In genomic region chr3:108178756-108179715, GRCm38 (mm10) we compare ENCODE assay signal across 13 mouse cellular contexts. TPM values are rescaled to one million over a fixed set of nuclear protein-coding genes. Genes with fewer than 3 reads are reported as not detected.
A peak's percentile ranks its signal among the peaks of the same experiment; 100 is the strongest.
DNase-seq lines count a peak whose midpoint lies in the region; ATAC-seq and TF ChIP-seq lines count a peak whose summit lies in the region.
"Had no signal": no experiment of that assay in that cellular context is flagged by ENCODE, and none has a peak within 500 bp of the region (broad histone marks: within the 10 kb centered on the region; RNA-seq: fewer than 3 reads in every experiment).

No protein-coding gene starts in this region.

- H3K9ac ChIP-seq in kidney, postnatal 0 days (ENCODE audit: low read depth, low read length), result no peak overlapping the region
- no peak overlapping the region for H3K9ac ChIP-seq in kidney, embryonic 16.5 days (replicated peaks; ENCODE audit: low read length)
- no peak overlapping the region for H3K9ac ChIP-seq in lung, postnatal 0 days (replicated peaks; ENCODE audit: low read depth)
- H3K9ac ChIP-seq in intestine, embryonic 14.5 days (ENCODE audit: low read length), result no peak overlapping the region
- H3K9ac ChIP-seq in stomach, postnatal 0 days (ENCODE audit: low read length), result no peak overlapping the region

- 62% methylated on average over 7 of the region's 7 CpGs for WGBS in kidney, postnatal 0 days
- 66% methylated on average over 7 of the region's 7 CpGs for WGBS in kidney, embryonic 16.5 days
- 37% methylated on average over 7 of the region's 7 CpGs for WGBS in lung, postnatal 0 days
- 54% methylated on average over 7 of the region's 7 CpGs for WGBS in intestine, embryonic 14.5 days
- 39% methylated on average over 7 of the region's 7 CpGs for WGBS in stomach, postnatal 0 days

- 0 out of 2 replicates have a peak, but pooled peaks cover 3% of the 10 kb centered on the region for H3K4me1 ChIP-seq in kidney, postnatal 0 days (replicated peaks; ENCODE audit: insufficient read depth, low read length)
- peaks cover 16% of the 10 kb centered on the region for H3K4me1 ChIP-seq in kidney, embryonic 16.5 days (ENCODE audit: insufficient read depth, low read length)
- H3K4me1 ChIP-seq in lung, postnatal 0 days (ENCODE audit: insufficient read depth, low read depth, low read length), result no peaks in the 10 kb centered on the region
- H3K4me1 ChIP-seq in intestine, embryonic 14.5 days (replicated peaks; ENCODE audit: control insufficient read depth, insufficient read depth, low read length), result peaks cover 11% of the 10 kb centered on the region
- H3K4me1 ChIP-seq in stomach, postnatal 0 days (replicated peaks; ENCODE audit: control insufficient read depth, insufficient read depth), result no peaks in the 10 kb centered on the region

- TF ChIP-seq EP300 in lung, postnatal 0 days (IDR thresholded peaks at IDR 0.05), result no peak
- no peak for TF ChIP-seq EP300 in stomach, postnatal 0 days (optimal IDR thresholded peaks at IDR 0.05)

- H3K36me3 ChIP-seq in kidney, postnatal 0 days (ENCODE audit: insufficient read depth, low read length), result no peaks in the 10 kb centered on the region
- H3K36me3 ChIP-seq in kidney, embryonic 16.5 days (ENCODE audit: insufficient read depth, low read length), result no peaks in the 10 kb centered on the region
- no peaks in the 10 kb centered on the region for H3K36me3 ChIP-seq in lung, postnatal 0 days (ENCODE audit: insufficient read depth, low read length)
- no peaks in the 10 kb centered on the region for H3K36me3 ChIP-seq in intestine, embryonic 14.5 days (ENCODE audit: control insufficient read depth, insufficient read depth, low read length)
- no peaks in the 10 kb centered on the region for H3K36me3 ChIP-seq in stomach, postnatal 0 days (ENCODE audit: control insufficient read depth, insufficient read depth, low read length)
- H3K36me3 ChIP-seq: heart, embryonic 10.5 days; hindbrain, embryonic 10.5 days had no signal

- H3K4me2 ChIP-seq in kidney, postnatal 0 days (ENCODE audit: low read length), result no peak overlapping the region
- no peak overlapping the region for H3K4me2 ChIP-seq in kidney, embryonic 16.5 days (replicated peaks; ENCODE audit: low read depth, low read length)
- no peak overlapping the region for H3K4me2 ChIP-seq in lung, postnatal 0 days (replicated peaks; ENCODE audit: low read depth, low read length)
- H3K4me2 ChIP-seq in intestine, embryonic 14.5 days (ENCODE audit: low read length), result no peak overlapping the region
- H3K4me2 ChIP-seq in stomach, postnatal 0 days (replicated peaks; ENCODE audit: low read depth), result no peak overlapping the region

- ATAC-seq in kidney, postnatal 0 days (replicated peaks; ENCODE audit: low FRiP score, low read depth), result no peak
- no peak; the same call in 1 of the 2 replicates for ATAC-seq in kidney, embryonic 16.5 days (ENCODE audit: low FRiP score, low TSS enrichment)
- peak; percentile 86 for ATAC-seq in lung, postnatal 0 days
- 0 out of 2 replicates have a peak, but pooled peaks have one; percentile 43 for ATAC-seq in intestine, embryonic 14.5 days (replicated peaks; ENCODE audit: low FRiP score, low TSS enrichment, low read depth)
- peak; percentile 86 for ATAC-seq in stomach, postnatal 0 days (ENCODE audit: low FRiP score, low TSS enrichment)
- ATAC-seq: forebrain, embryonic 16.5 days had no signal

- no peak overlapping the region for H3K4me3 ChIP-seq in kidney, postnatal 0 days (replicated peaks; ENCODE audit: low read depth, low read length)
- no peak overlapping the region for H3K4me3 ChIP-seq in kidney, embryonic 16.5 days (ENCODE audit: low read length)
- H3K4me3 ChIP-seq in lung, postnatal 0 days (ENCODE audit: low read depth, low read length), result no peak overlapping the region
- H3K4me3 ChIP-seq in intestine, embryonic 14.5 days (ENCODE audit: low read depth, low read length), result no peak overlapping the region
- H3K4me3 ChIP-seq in stomach, postnatal 0 days (ENCODE audit: low read depth, low read length), result no peak overlapping the region
- H3K4me3 ChIP-seq: heart, embryonic 10.5 days; hindbrain, embryonic 10.5 days had no signal

- H3K9me3 ChIP-seq in kidney, postnatal 0 days (replicated peaks; ENCODE audit: low read length), result no peaks in the 10 kb centered on the region
- no peaks in the 10 kb centered on the region for H3K9me3 ChIP-seq in kidney, embryonic 16.5 days (ENCODE audit: low read length)
- H3K9me3 ChIP-seq in lung, postnatal 0 days (ENCODE audit: low read length), result no peaks in the 10 kb centered on the region
- H3K9me3 ChIP-seq in intestine, embryonic 14.5 days (ENCODE audit: control insufficient read depth, low read length), result no peaks in the 10 kb centered on the region
- no peaks in the 10 kb centered on the region for H3K9me3 ChIP-seq in stomach, postnatal 0 days (ENCODE audit: control insufficient read depth, low read length)
- H3K9me3 ChIP-seq: heart, embryonic 10.5 days; hindbrain, embryonic 10.5 days had no signal

- no peak for TF ChIP-seq CTCF in kidney, postnatal 0 days (IDR thresholded peaks at IDR 0.05; ENCODE audit: low read depth)
- peak; percentile 38 for TF ChIP-seq CTCF in lung, postnatal 0 days (IDR thresholded peaks at IDR 0.05)
- TF ChIP-seq CTCF in stomach, postnatal 0 days (IDR thresholded peaks at IDR 0.05; ENCODE audit: low read depth), result peak; percentile 40

- H3K27ac ChIP-seq in kidney, postnatal 0 days, result no peak overlapping the region
- no peak overlapping the region for H3K27ac ChIP-seq in kidney, embryonic 16.5 days (ENCODE audit: low read length)
- peak overlapping the region; percentile 23; the same call in 1 of the 2 replicates for H3K27ac ChIP-seq in lung, postnatal 0 days (ENCODE audit: low read length)
- no peak overlapping the region for H3K27ac ChIP-seq in intestine, embryonic 14.5 days (ENCODE audit: low read depth)
- H3K27ac ChIP-seq in stomach, postnatal 0 days (replicated peaks), result no peak overlapping the region
- H3K27ac ChIP-seq: heart, embryonic 10.5 days; hindbrain, embryonic 10.5 days had no signal

- peak; percentile 56 for DNase-seq in kidney, postnatal 0 days (ENCODE audit: low spot score)
- peak; percentile 62 for DNase-seq in lung, postnatal 0 days (ENCODE audit: low spot score)
- no peak for DNase-seq in lung, postnatal 14 days
- DNase-seq in intestine, embryonic 14.5 days (ENCODE audit: low spot score), result peak; percentile 55
- DNase-seq in stomach, postnatal 0 days (ENCODE audit: low spot score), result peak; percentile 51
- DNase-seq in ovary, postnatal 14 days (ENCODE audit: low spot score), result no peak
- DNase-seq: cerebellum, adult 9-11 months; kidney, postnatal 36 days; lung, postnatal 36 days had no signal

- no peaks in the 10 kb centered on the region for H3K27me3 ChIP-seq in kidney, postnatal 0 days (ENCODE audit: insufficient read depth, low read length)
- H3K27me3 ChIP-seq in kidney, embryonic 16.5 days (ENCODE audit: insufficient read depth, low read length), result no peaks in the 10 kb centered on the region
- no peaks in the 10 kb centered on the region; the same call in 1 of the 2 replicates for H3K27me3 ChIP-seq in lung, postnatal 0 days (replicated peaks; ENCODE audit: insufficient read depth, low read length)
- H3K27me3 ChIP-seq in intestine, embryonic 14.5 days (replicated peaks; ENCODE audit: control insufficient read depth, insufficient read depth, low read length), result 0 out of 2 replicates have a peak, but pooled peaks cover 2% of the 10 kb centered on the region
- H3K27me3 ChIP-seq in stomach, postnatal 0 days (ENCODE audit: control insufficient read depth, insufficient read depth, low read length), result no peaks in the 10 kb centered on the region

RNA-seq across cellular contexts. Expression of gene Amigo1, which starts 7.1 kb away (rescaled TPM):
- polyA plus RNA-seq in kidney, postnatal 0 days (2015; fragmentation: Nextera tagmentation; extraction: Ambion mirVana), result 4.2 and 5.4 TPM in 2 replicates
- polyA plus RNA-seq in kidney, embryonic 16.5 days (2015; fragmentation: Nextera tagmentation; extraction: Ambion mirVana), result 5.4 and 5.8 TPM in 2 replicates
- polyA plus RNA-seq in lung, postnatal 0 days (2015; fragmentation: Nextera tagmentation; extraction: Ambion mirVana), result 4.6 TPM in 2 replicates
- polyA plus RNA-seq in intestine, embryonic 14.5 days (2014; fragmentation: Nextera tagmentation; extraction: Ambion mirVana), result 3.0 and 3.5 TPM in 2 replicates
- polyA plus RNA-seq in stomach, postnatal 0 days (2015; fragmentation: Nextera tagmentation; extraction: Ambion mirVana), result 3.0 and 3.5 TPM in 2 replicates

RNA-seq across cellular contexts. Expression of gene Cyb561d1, which starts 22.0 kb away (rescaled TPM):
- 3.1 and 3.4 TPM in 2 replicates for polyA plus RNA-seq in kidney, postnatal 0 days (2015; fragmentation: Nextera tagmentation; extraction: Ambion mirVana)
- polyA plus RNA-seq in kidney, embryonic 16.5 days (2015; fragmentation: Nextera tagmentation; extraction: Ambion mirVana), result 3.4 and 3.9 TPM in 2 replicates
- polyA plus RNA-seq in lung, postnatal 0 days (2015; fragmentation: Nextera tagmentation; extraction: Ambion mirVana), result 4.8 and 4.9 TPM in 2 replicates
- polyA plus RNA-seq in intestine, embryonic 14.5 days (2014; fragmentation: Nextera tagmentation; extraction: Ambion mirVana), result 2.3 and 2.6 TPM in 2 replicates
- polyA plus RNA-seq in stomach, postnatal 0 days (2015; fragmentation: Nextera tagmentation; extraction: Ambion mirVana), result 5.5 TPM in 2 replicates

RNA-seq across cellular contexts. Expression of gene Gpr61, which starts 24.4 kb away (rescaled TPM):
- not detected in 2 replicates for polyA plus RNA-seq in kidney, postnatal 0 days (2015; fragmentation: Nextera tagmentation; extraction: Ambion mirVana)
- 0.06 and 0.08 TPM in 2 replicates for polyA plus RNA-seq in kidney, embryonic 16.5 days (2015; fragmentation: Nextera tagmentation; extraction: Ambion mirVana)
- not detected in 2 replicates for polyA plus RNA-seq in lung, postnatal 0 days (2015; fragmentation: Nextera tagmentation; extraction: Ambion mirVana)
- 0.04 and 0.26 TPM in 2 replicates for polyA plus RNA-seq in intestine, embryonic 14.5 days (2014; fragmentation: Nextera tagmentation; extraction: Ambion mirVana)
- polyA plus RNA-seq in stomach, postnatal 0 days (2015; fragmentation: Nextera tagmentation; extraction: Ambion mirVana), result 0.11 TPM in 2 replicates

RNA-seq across cellular contexts. Expression of gene Atxn7l2, which starts 31.7 kb away (rescaled TPM):
- polyA plus RNA-seq in kidney, postnatal 0 days (2015; fragmentation: Nextera tagmentation; extraction: Ambion mirVana), result 10.9 and 11.0 TPM in 2 replicates
- 18.7 and 22.2 TPM in 2 replicates for polyA plus RNA-seq in kidney, embryonic 16.5 days (2015; fragmentation: Nextera tagmentation; extraction: Ambion mirVana)
- 6.1 and 6.7 TPM in 2 replicates for polyA plus RNA-seq in lung, postnatal 0 days (2015; fragmentation: Nextera tagmentation; extraction: Ambion mirVana)
- polyA plus RNA-seq in intestine, embryonic 14.5 days (2014; fragmentation: Nextera tagmentation; extraction: Ambion mirVana), result 15.3 and 15.5 TPM in 2 replicates
- polyA plus RNA-seq in stomach, postnatal 0 days (2015; fragmentation: Nextera tagmentation; extraction: Ambion mirVana), result 4.3 and 4.8 TPM in 2 replicates

RNA-seq across cellular contexts. Expression of gene Gnai3, which starts 33.1 kb away (rescaled TPM):
- polyA plus RNA-seq in kidney, postnatal 0 days (2015; fragmentation: Nextera tagmentation; extraction: Ambion mirVana), result 134 and 147 TPM in 2 replicates
- polyA plus RNA-seq in kidney, embryonic 16.5 days (2015; fragmentation: Nextera tagmentation; extraction: Ambion mirVana), result 188 and 196 TPM in 2 replicates
- 87.4 and 96.3 TPM in 2 replicates for polyA plus RNA-seq in lung, postnatal 0 days (2015; fragmentation: Nextera tagmentation; extraction: Ambion mirVana)
- polyA plus RNA-seq in intestine, embryonic 14.5 days (2014; fragmentation: Nextera tagmentation; extraction: Ambion mirVana), result 171 and 182 TPM in 2 replicates
- 107 and 112 TPM in 2 replicates for polyA plus RNA-seq in stomach, postnatal 0 days (2015; fragmentation: Nextera tagmentation; extraction: Ambion mirVana)

Comparison
In these comparisons a context has a peak if more than half of its experiments do, and no peak if none do; other contexts are left out.
1. DNase-seq: peak in kidney, postnatal 0 days (single experiment), lung, postnatal 0 days (single experiment), intestine, embryonic 14.5 days (single experiment) and stomach, postnatal 0 days (single experiment); none in lung, postnatal 14 days (single experiment) and ovary, postnatal 14 days (single experiment).
2. ATAC-seq: peak in lung, postnatal 0 days (single experiment), intestine, embryonic 14.5 days (single experiment) and stomach, postnatal 0 days (single experiment); none in kidney, postnatal 0 days (single experiment) and kidney, embryonic 16.5 days (single experiment).